Mouse (Mus musculus) MEL (cell line): ENCODE data around the gene Mc3r. TPM values are rescaled to one million over a fixed set of nuclear protein-coding genes. Genes with fewer than 3 reads are reported as not detected.
A peak's percentile ranks its signal among the peaks of the same experiment; 100 is the strongest.

ENCODE experiments used
- DNase-seq: peaks from one replicate; pipeline ENCODE4 v3.0.0; 2011; ENCODE audit warnings: low read depth, low spot score
- H3K27ac ChIP-seq: 2 replicates; pipeline ENCODE4 v1.5.1; 2012; ENCODE audit warnings: low read depth, mild to moderate bottlenecking, control low read depth, low read length, moderate library complexity; ENCODE audit not compliant: control insufficient read depth
- H3K27me3 ChIP-seq, 2 experiments: fragments of 150-350 bp in 1 of 2; sonication (generic) in 1 of 2; 2 replicates each; pipeline ENCODE4 v1.6.1; 2012; ENCODE audit warnings: low read length in 2 of 2, mild to moderate bottlenecking in 2 of 2, improper control_type of control experiment in 1 of 2, moderate library complexity in 1 of 2; ENCODE audit not compliant: insufficient read depth in 2 of 2, control insufficient read depth in 1 of 2
- H3K36me3 ChIP-seq, 2 experiments: 2 replicates each; pipeline ENCODE4 v1.6.1; 2012 to 2014; ENCODE audit warnings: low read length in 2 of 2, improper control_type of control experiment in 1 of 2, inconsistent platforms in 1 of 2, mild to moderate bottlenecking in 1 of 2; ENCODE audit not compliant: insufficient read depth in 2 of 2, control insufficient read depth in 1 of 2
- H3K4me1 ChIP-seq, 2 experiments: fragments of 150-350 bp in 1 of 2; sonication (generic) in 1 of 2; 2 replicates each; pipeline ENCODE4 v1.6.1; 2012; ENCODE audit warnings: low read length in 2 of 2, improper control_type of control experiment in 1 of 2, mild to moderate bottlenecking in 1 of 2; ENCODE audit not compliant: insufficient read depth in 2 of 2, control insufficient read depth in 1 of 2
- H3K4me3 ChIP-seq, 2 experiments: fragments of 150-350 bp in 1 of 2; sonication (generic) in 1 of 2; 2 replicates each; pipeline ENCODE4 v1.5.1; 2012; ENCODE audit warnings: low read depth in 2 of 2, low read length in 2 of 2, mild to moderate bottlenecking in 2 of 2, moderate library complexity in 2 of 2, control low read depth in 1 of 2, improper control_type of control experiment in 1 of 2; ENCODE audit not compliant: control insufficient read depth in 1 of 2, insufficient read depth in 1 of 2
- H3K79me2 ChIP-seq: 2 replicates; pipeline ENCODE4 v1.6.1; 2012; ENCODE audit warnings: mild to moderate bottlenecking, low read length, moderate library complexity; ENCODE audit not compliant: control insufficient read depth, poor library complexity, insufficient read depth
- H3K9ac ChIP-seq: 2 replicates; pipeline ENCODE4 v1.6.1; 2012; ENCODE audit warnings: low read depth, mild to moderate bottlenecking, control low read depth, low read length, moderate library complexity; ENCODE audit not compliant: control insufficient read depth, poor library complexity, severe bottlenecking
- H3K9me3 ChIP-seq: fragments of 150-350 bp; sonication (generic); replicated peaks from 2 replicates; pipeline ENCODE4 v1.6.1; 2012; ENCODE audit warnings: mild to moderate bottlenecking, low read length, improper control_type of control experiment, moderate library complexity; ENCODE audit not compliant: insufficient read depth
- BHLHE40 ChIP-seq: IDR thresholded peaks from 2 replicates; pipeline ENCODE4 v1.6.1; 2012; ENCODE audit warnings: low read depth, mild to moderate bottlenecking, inconsistent platforms, low read length, improper control_type of control experiment, borderline replicate concordance
- CHD1 ChIP-seq: IDR thresholded peaks from 2 replicates; pipeline ENCODE4 v1.6.1; 2012; ENCODE audit warnings: low read depth, mild to moderate bottlenecking, inconsistent platforms, low read length, improper control_type of control experiment
- CHD2 ChIP-seq: IDR thresholded peaks from 2 replicates; pipeline ENCODE4 v1.6.1; 2011; ENCODE audit warnings: low read length, improper control_type of control experiment
- CTCF ChIP-seq, 3 experiments: IDR thresholded peaks in 2 of 3; conservative IDR thresholded peaks in 1 of 3; 2 replicates each; pipeline ENCODE4 v1.5.1; 2011 to 2012; ENCODE audit warnings: low read length in 3 of 3, low read depth in 2 of 3, mild to moderate bottlenecking in 2 of 3, improper control_type of control experiment in 1 of 3, inconsistent platforms in 1 of 3, mixed read lengths in 1 of 3, moderate library complexity in 1 of 3; ENCODE audit not compliant: control insufficient read depth in 1 of 3, insufficient read depth in 1 of 3, poor library complexity in 1 of 3, severe bottlenecking in 1 of 3
- E2F4 ChIP-seq: IDR thresholded peaks from 2 replicates; pipeline ENCODE4 v1.6.1; 2011; ENCODE audit warnings: low read depth, low read length, improper control_type of control experiment, borderline replicate concordance
- ELF1 ChIP-seq: IDR thresholded peaks from 2 replicates; pipeline ENCODE4 v1.6.1; 2014; ENCODE audit warnings: low read depth, mild to moderate bottlenecking, inconsistent platforms, low read length, improper control_type of control experiment, moderate library complexity
- EP300 ChIP-seq, 2 experiments: IDR thresholded peaks; 2 replicates each; pipeline ENCODE4 v1.6.1; 2011; ENCODE audit warnings: improper control_type of control experiment in 2 of 2, low read length in 2 of 2, low read depth in 1 of 2, mild to moderate bottlenecking in 1 of 2
- ETS1 ChIP-seq: IDR thresholded peaks from 2 replicates; pipeline ENCODE4 v1.6.1; 2012; ENCODE audit warnings: low read depth, mild to moderate bottlenecking, inconsistent platforms, low read length, improper control_type of control experiment, moderate library complexity
- GABPA ChIP-seq: IDR thresholded peaks from 2 replicates; pipeline ENCODE4 v1.6.1; 2012; ENCODE audit warnings: low read depth, mild to moderate bottlenecking, inconsistent platforms, low read length, improper control_type of control experiment, moderate library complexity
- GATA1 ChIP-seq: IDR thresholded peaks from 2 replicates; pipeline ENCODE4 v1.6.1; 2011; ENCODE audit warnings: low read depth, low read length, improper control_type of control experiment
- HCFC1 ChIP-seq: IDR thresholded peaks from 2 replicates; pipeline ENCODE4 v1.6.1; 2012; ENCODE audit warnings: low read depth, mild to moderate bottlenecking, inconsistent platforms, low read length, improper control_type of control experiment, moderate library complexity
- JUND ChIP-seq: IDR thresholded peaks from 2 replicates; pipeline ENCODE4 v1.6.1; 2011; ENCODE audit warnings: low read depth, mild to moderate bottlenecking, improper control_type of control experiment, low read length
- KAT2A ChIP-seq: conservative IDR thresholded peaks from 2 replicates; pipeline ENCODE4 v1.6.1; 2012; ENCODE audit warnings: low read depth, low read length, improper control_type of control experiment, inconsistent platforms
- MAFK ChIP-seq: IDR thresholded peaks from 2 replicates; pipeline ENCODE4 v1.6.1; 2011; ENCODE audit warnings: low read depth, mild to moderate bottlenecking, low read length, improper control_type of control experiment, borderline replicate concordance
- MAX ChIP-seq: IDR thresholded peaks from 2 replicates; pipeline ENCODE4 v1.6.1; 2011; ENCODE audit warnings: low read length, improper control_type of control experiment
- MEF2A ChIP-seq: IDR thresholded peaks from 2 replicates; pipeline ENCODE4 v1.6.1; 2014; ENCODE audit warnings: low read depth, mild to moderate bottlenecking, inconsistent platforms, low read length, improper control_type of control experiment; ENCODE audit not compliant: poor library complexity, insufficient replicate concordance, severe bottlenecking; ENCODE audit errors: extremely low read depth
- MXI1 ChIP-seq: IDR thresholded peaks from 2 replicates; pipeline ENCODE4 v1.6.1; 2011; ENCODE audit warnings: mild to moderate bottlenecking, low read depth, low read length, improper control_type of control experiment
- MYB ChIP-seq: IDR thresholded peaks from 2 replicates; pipeline ENCODE4 v1.6.1; 2011; ENCODE audit warnings: mild to moderate bottlenecking, low read depth, low read length, improper control_type of control experiment
- MYC ChIP-seq: IDR thresholded peaks from 2 replicates; pipeline ENCODE4 v1.6.1; 2011; ENCODE audit warnings: low read depth, mild to moderate bottlenecking, low read length, improper control_type of control experiment, moderate library complexity
- NELFE ChIP-seq: IDR thresholded peaks from 2 replicates; pipeline ENCODE4 v1.6.1; 2011; ENCODE audit warnings: low read depth, low read length, improper control_type of control experiment
- NRF1 ChIP-seq: IDR thresholded peaks from 2 replicates; pipeline ENCODE4 v1.6.1; 2014; ENCODE audit warnings: low read depth, mild to moderate bottlenecking, inconsistent platforms, low read length, improper control_type of control experiment, moderate library complexity; ENCODE audit not compliant: poor library complexity, insufficient read depth, severe bottlenecking
- POLR2A ChIP-seq, 2 experiments: IDR thresholded peaks; 2 replicates each; pipeline ENCODE4 v1.6.1; 2011 to 2012; ENCODE audit warnings: low read length in 2 of 2, mild to moderate bottlenecking in 2 of 2, control low read depth in 1 of 2, improper control_type of control experiment in 1 of 2, low read depth in 1 of 2, moderate library complexity in 1 of 2; ENCODE audit not compliant: control insufficient read depth in 1 of 2, insufficient read depth in 1 of 2, poor library complexity in 1 of 2
- POLR2AphosphoS2 ChIP-seq: IDR thresholded peaks from 2 replicates; pipeline ENCODE4 v1.6.1; 2011; ENCODE audit warnings: low read length, improper control_type of control experiment
- POLR2AphosphoS5 ChIP-seq: IDR thresholded peaks from 2 replicates; pipeline ENCODE4 v1.6.1; 2012; ENCODE audit warnings: low read depth, borderline replicate concordance, mild to moderate bottlenecking, inconsistent platforms, low read length, moderate library complexity, mixed read lengths
- RAD21 ChIP-seq: IDR thresholded peaks from 2 replicates; pipeline ENCODE4 v1.6.1; 2011; ENCODE audit warnings: mild to moderate bottlenecking, low read depth, low read length, improper control_type of control experiment
- RCOR1 ChIP-seq: IDR thresholded peaks from 2 replicates; pipeline ENCODE4 v1.6.1; 2012; ENCODE audit warnings: low read depth, mild to moderate bottlenecking, inconsistent platforms, low read length, improper control_type of control experiment
- SIN3A ChIP-seq: IDR thresholded peaks from 2 replicates; pipeline ENCODE4 v1.6.1; 2012; ENCODE audit warnings: low read length, improper control_type of control experiment, inconsistent platforms
- SMC3 ChIP-seq: IDR thresholded peaks from 2 replicates; pipeline ENCODE4 v1.6.1; 2011; ENCODE audit warnings: low read depth, low read length, improper control_type of control experiment
- TAL1 ChIP-seq: IDR thresholded peaks from 2 replicates; pipeline ENCODE4 v1.6.1; 2012; ENCODE audit warnings: mild to moderate bottlenecking, inconsistent platforms, low read length, moderate library complexity, mixed read lengths
- TBP ChIP-seq: IDR thresholded peaks from 2 replicates; pipeline ENCODE4 v1.8.0; 2011; ENCODE audit warnings: low read depth, low read length, improper control_type of control experiment
- TCF12 ChIP-seq: IDR thresholded peaks from 2 replicates; pipeline ENCODE4 v1.6.1; 2014; ENCODE audit warnings: low read depth, mild to moderate bottlenecking, inconsistent platforms, low read length, improper control_type of control experiment, moderate library complexity
- UBTF ChIP-seq: IDR thresholded peaks from 2 replicates; pipeline ENCODE4 v1.6.1; 2012; ENCODE audit warnings: low read depth, mild to moderate bottlenecking, inconsistent platforms, low read length, improper control_type of control experiment, moderate library complexity, borderline replicate concordance; ENCODE audit not compliant: insufficient read depth
- USF2 ChIP-seq, 2 experiments: IDR thresholded peaks; 2 replicates each; pipeline ENCODE4 v1.6.1; 2011 to 2012; ENCODE audit warnings: improper control_type of control experiment in 2 of 2, low read length in 2 of 2, borderline replicate concordance in 1 of 2, inconsistent platforms in 1 of 2, low read depth in 1 of 2, mild to moderate bottlenecking in 1 of 2; ENCODE audit not compliant: insufficient read depth in 1 of 2
- ZC3H11A ChIP-seq: IDR thresholded peaks from 2 replicates; pipeline ENCODE4 v1.6.1; 2012; ENCODE audit warnings: low read depth, mild to moderate bottlenecking, inconsistent platforms, low read length, improper control_type of control experiment
- ZKSCAN1 ChIP-seq: IDR thresholded peaks from 2 replicates; pipeline ENCODE4 v1.6.1; 2012; ENCODE audit warnings: low read depth, mild to moderate bottlenecking, inconsistent platforms, low read length, improper control_type of control experiment, moderate library complexity
- ZMIZ1 ChIP-seq: IDR thresholded peaks from 2 replicates; pipeline ENCODE4 v1.6.1; 2012; ENCODE audit warnings: low read depth, mild to moderate bottlenecking, inconsistent platforms, low read length, improper control_type of control experiment, moderate library complexity
- ZNF384 ChIP-seq: IDR thresholded peaks from 2 replicates; pipeline ENCODE4 v1.6.1; 2012; ENCODE audit warnings: low read depth, mild to moderate bottlenecking, inconsistent platforms, low read length, improper control_type of control experiment
- polyA plus RNA-seq, 2 experiments: library from polyadenylated mRNA; stranded (reverse) in 1 of 2; unstranded in 1 of 2; fragments of >175 nt in 1 of 2; fragments of >200 nt in 1 of 2; gene quantifications; 2 replicates each; pipeline versions ENCODE4 v1.2.1 to v1.2.4; 2012; ENCODE audit warnings: low replicate concordance in 2 of 2, low read depth in 1 of 2; ENCODE audit not compliant: insufficient read length in 2 of 2, insufficient read depth in 1 of 2, missing spikeins in 1 of 2
- total RNA-seq: library from RNA; depleted of rRNA; stranded (reverse); fragments of 300-350 nt; gene quantifications from 2 replicates; pipeline ENCODE4 v1.2.3, GENCODE M21; 2012

Mc3r gene
- total and polyA plus RNA-seq, 3 experiments = 0.04 TPM; not detected in 2

- no peaks in the 10 kb centered on the region for H3K9me3 ChIP-seq
- peak overlapping the region; percentile 64 for H3K9ac ChIP-seq
- peak overlapping the region; percentile 96 for H3K27ac ChIP-seq
- peaks cover 13 to 32% of the 10 kb centered on the region in 2 experiments for H3K4me1 ChIP-seq
- H3K27me3 ChIP-seq = no peaks in the 10 kb centered on the region
- H3K36me3 ChIP-seq = peaks cover 0 to 23% of the 10 kb centered on the region in 2 experiments; a peak in 2 of 4 replicates
- peak; percentile 96 for DNase-seq
- peak overlapping the region; percentile 54 to 65 for H3K4me3 ChIP-seq
- no peaks in the 10 kb centered on the region; the same call in 1 of the 2 replicates for H3K79me2 ChIP-seq
- TF ChIP-seq EP300 (IDR thresholded peaks at IDR 0.05; ENCODE audit: low read depth in 1 of 2, low read length in 2 of 2) = peak; percentile 77 to 96
- 0 out of 2 replicates have a peak, but pooled peaks have one; percentile 48 for TF ChIP-seq TBP
- no peak for TF ChIP-seq UBTF
- peak; percentile 98 for TF ChIP-seq SIN3A
- no peak for TF ChIP-seq SMC3
- TF ChIP-seq NELFE = peak; percentile 43
- no peak for TF ChIP-seq POLR2AphosphoS5
- peak; percentile 21; the same call in 1 of the 2 replicates for TF ChIP-seq CHD1
- no peak for TF ChIP-seq E2F4
- TF ChIP-seq GABPA = no peak
- no peak for TF ChIP-seq CTCF (IDR thresholded peaks at IDR 0.05 in 2 of 3, conservative IDR thresholded peaks at IDR 0.05 in 1 of 3; ENCODE audit: control insufficient read depth in 1 of 3, insufficient read depth in 1 of 3, low read depth in 2 of 3, low read length in 3 of 3, poor library complexity in 1 of 3, severe bottlenecking in 1 of 3)
- TF ChIP-seq MYC = peak; percentile 60; the same call in 1 of the 2 replicates
- TF ChIP-seq BHLHE40 = peak; percentile 80
- TF ChIP-seq MYB = 0 out of 2 replicates have a peak, but pooled peaks have one; percentile 27
- peak; percentile 27; the same call in 1 of the 2 replicates for TF ChIP-seq CHD2
- TF ChIP-seq GATA1 = peak; percentile 88
- TF ChIP-seq KAT2A = no peak
- TF ChIP-seq ZNF384 = no peak
- peak; percentile 99 for TF ChIP-seq ETS1
- TF ChIP-seq JUND = no peak
- TF ChIP-seq MEF2A = no peak
- peak; percentile 91 for TF ChIP-seq MXI1
- peak; percentile 66 for TF ChIP-seq HCFC1
- TF ChIP-seq RCOR1 = peak; percentile 87
- TF ChIP-seq NRF1 = no peak
- peak; percentile 75; the same call in 1 of the 2 replicates for TF ChIP-seq ZMIZ1
- 0 out of 2 replicates have a peak, but pooled peaks have one; percentile 10 for TF ChIP-seq MAFK
- no peak for TF ChIP-seq ZC3H11A
- TF ChIP-seq USF2 (IDR thresholded peaks at IDR 0.05; ENCODE audit: borderline replicate concordance in 1 of 2, insufficient read depth in 1 of 2, low read depth in 1 of 2, low read length in 2 of 2) = no peak
- peak; percentile 75 for TF ChIP-seq MAX
- TF ChIP-seq ZKSCAN1 = no peak
- peak; percentile 64; the same call in 1 of the 2 replicates for TF ChIP-seq POLR2AphosphoS2
- TF ChIP-seq ELF1 = no peak
- TF ChIP-seq TAL1 = peak; percentile 92
- no peak; a peak in 1 of 4 replicates for TF ChIP-seq POLR2A (IDR thresholded peaks at IDR 0.05; ENCODE audit: control insufficient read depth in 1 of 2, insufficient read depth in 1 of 2, low read depth in 1 of 2, low read length in 2 of 2, poor library complexity in 1 of 2)
- no peak for TF ChIP-seq RAD21
- peak; percentile 97 for TF ChIP-seq TCF12
These were observed 42.2 kb downstream of the Mc3r start for GRCm38 (mm10) chr2:172290474-172290873.
